Mouse (Mus musculus) urinary bladder, postnatal 25 days (tissue): ENCODE measurements around the gene Ostn.

ENCODE experiments used
- DNase-seq: peaks from one replicate; pipeline ENCODE4 v3.0.0; 2022; ENCODE audit warnings: low spot score

The Ostn gene

GRCm38 (mm10) chr16:27387634-27388611 lies 80.6 kb downstream of the Ostn start:
- peak; percentile 7 for DNase-seq

DNA sequence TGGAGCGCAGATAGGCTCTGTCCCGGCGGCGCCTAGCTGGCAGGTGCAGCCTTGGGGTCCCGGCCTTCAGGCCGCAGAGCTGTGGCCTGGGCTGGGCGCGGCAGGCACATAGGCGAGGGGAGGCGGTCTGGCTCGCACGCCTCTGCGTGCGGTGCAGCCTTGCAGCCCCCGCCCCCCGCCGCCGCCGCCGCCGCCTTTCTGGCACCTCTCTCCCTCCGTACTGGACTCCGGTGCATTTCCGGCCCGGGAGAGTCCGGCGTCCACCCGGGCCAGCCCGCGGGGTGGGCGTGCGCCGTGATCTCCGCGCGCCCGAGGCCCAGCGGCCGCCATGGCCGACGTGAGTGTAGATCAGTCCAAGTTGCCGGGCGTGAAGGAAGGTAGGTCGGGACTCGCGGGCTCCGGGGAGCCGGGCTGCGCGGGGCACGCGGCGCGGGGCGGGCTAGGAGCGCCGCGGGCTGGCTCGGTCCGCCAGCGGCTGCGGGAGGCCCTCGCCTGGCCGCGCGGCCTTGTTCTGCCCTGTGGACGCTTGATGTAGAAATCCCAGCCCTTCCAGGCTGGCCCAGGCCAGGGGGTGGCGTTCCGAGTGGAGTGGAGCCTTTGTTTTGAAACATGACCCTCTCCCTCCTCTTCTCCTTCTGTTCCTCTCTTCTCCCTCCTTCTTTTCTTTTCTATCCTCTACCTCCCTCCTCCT lies 81.6 kb downstream of the Ostn start, which contains the start of gene Ccdc50:
Ccdc50 (plus strand) TSS at position 109 of the 691 bp plus-strand sequence.
- DNase-seq: peak; percentile 62

GRCm38 (mm10) chr16:27389534-27390282 lies 82.4 kb downstream of the Ostn start:
- peak; percentile 10 for DNase-seq

GRCm38 (mm10) chr16:27390306-27390705 lies 83.0 kb downstream of the Ostn start:
- DNase-seq: no peak

- DNase-seq: no peak
Observed at GRCm38 (mm10) chr16:27391845-27392244, 84.6 kb downstream of the Ostn start.

DNA sequence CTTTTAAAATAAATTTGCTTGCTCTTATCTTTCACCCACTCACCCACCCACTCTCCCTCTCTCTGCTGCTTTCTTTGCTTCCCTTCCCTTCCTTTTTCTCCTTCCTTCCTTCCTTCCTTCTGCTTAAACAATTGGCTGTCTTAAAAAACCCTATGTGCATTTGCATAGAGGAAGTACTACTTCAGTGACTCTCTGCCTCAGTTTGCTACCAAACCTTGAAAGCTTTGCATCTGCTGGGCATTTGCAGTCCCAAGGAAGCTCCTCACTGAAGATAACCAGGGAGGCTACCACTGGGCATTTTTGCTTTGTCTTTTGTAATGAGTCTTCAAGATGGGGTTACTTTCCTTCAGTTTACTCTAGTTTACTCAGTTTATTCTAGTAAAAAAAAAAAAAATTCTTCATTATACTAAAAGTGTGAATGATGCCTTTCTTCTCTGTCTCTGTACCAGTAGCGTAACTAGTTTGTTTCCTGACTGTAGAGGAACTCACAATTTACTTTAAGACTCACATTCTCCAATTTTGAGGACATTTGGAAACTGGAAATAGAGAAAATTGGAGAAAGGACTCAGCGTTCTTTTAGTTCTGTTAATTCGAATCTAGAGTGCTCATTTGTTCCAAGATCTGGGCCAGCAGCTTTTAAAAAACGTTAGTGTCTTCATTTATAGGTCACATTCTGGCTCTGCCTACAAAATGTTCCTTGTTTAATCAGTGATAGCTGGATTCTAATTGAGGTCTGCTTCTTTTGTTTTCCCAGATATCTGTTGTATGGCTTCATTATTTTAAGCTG lies 88.2 kb downstream of the Ostn start:
- DNase-seq: no peak

DNA sequence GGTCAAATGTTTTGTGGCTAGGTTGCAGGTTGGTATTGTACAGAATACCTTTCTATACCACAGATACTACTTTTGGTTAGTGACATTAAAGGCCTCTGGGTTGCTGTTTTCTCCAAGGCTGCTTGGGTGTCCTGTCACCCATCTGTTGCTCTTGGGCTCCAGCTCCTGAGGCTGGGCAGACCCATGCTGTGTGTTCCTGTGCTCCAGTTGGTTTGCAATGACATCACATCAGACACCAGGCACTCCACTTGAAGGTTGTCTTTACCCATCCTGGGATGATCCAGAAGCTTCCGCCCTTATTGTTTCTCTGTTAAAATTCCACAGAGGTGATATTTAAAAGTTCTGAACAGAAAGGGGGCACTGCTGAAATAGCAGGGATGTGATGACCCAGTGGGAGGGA lies 89.7 kb downstream of the Ostn start:
- no peak for DNase-seq

DNA sequence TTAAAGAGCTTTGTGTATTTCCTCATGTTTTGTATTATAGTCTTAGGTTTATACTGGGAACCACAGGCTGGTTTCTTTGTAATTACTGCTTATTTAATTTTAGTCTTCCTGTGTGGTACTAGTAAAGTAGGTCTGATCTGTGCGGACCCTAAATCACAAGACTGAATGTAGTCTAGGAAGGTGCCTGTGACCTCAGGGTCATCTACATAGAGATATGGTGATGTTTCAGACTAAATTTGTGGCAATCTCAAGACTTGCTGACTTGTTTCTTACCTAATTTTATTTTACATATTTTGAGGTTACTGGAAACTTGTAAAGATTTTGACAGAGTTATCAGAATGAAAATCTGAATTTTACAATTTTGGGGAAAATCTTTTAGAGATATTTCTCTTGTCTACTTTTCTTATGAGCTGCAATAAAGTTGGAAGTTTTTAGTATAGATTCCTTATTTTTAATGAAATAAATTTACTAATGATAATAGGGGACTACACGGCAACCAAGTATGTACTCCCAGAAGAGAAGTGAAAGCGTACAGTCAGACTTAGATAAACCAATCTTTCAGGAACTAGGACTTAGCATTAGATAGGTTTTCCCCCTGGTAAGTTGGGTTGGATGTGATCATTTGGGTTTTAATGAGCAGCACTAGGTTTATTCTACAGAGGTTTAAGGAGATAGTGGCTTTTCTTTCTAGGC lies 91.9 kb downstream of the Ostn start:
- DNase-seq: no peak

DNA sequence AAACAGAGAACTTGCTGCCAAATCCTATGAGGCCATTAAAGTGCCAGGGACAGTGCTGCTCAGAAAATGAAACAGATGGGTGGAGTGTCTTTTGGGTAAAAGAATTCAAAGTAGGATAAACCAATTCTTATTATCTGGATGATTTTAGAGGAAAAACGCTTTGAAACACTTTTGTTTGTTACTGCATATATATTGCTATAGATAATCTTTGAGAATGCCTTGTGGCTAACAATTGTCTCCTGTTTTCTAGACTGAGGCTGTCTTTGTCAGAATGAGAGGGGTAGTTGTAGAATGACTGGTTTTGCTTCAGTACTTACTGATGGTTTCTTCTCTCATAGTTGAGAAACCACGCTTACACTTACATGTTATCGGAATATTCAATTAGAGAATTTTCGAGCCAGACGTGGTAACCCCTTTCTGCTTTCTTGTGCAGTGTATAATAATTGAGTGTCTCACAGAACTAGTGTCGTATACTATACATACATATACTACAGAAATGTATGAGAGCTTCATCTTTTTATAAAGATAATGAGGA lies 92.5 kb downstream of the Ostn start:
- no peak for DNase-seq
